Mouse (Mus musculus): Measurements from ENCODE around the gene Fcgrt. TPM values are rescaled to one million over a fixed set of nuclear protein-coding genes. Genes with fewer than 3 reads are reported as not detected.
"Not testable (repeated sequence)": the region's sequence is repeated elsewhere in the genome, so short reads cannot be mapped to it uniquely, and the experiment has no call there.

Gene Fcgrt
- total and polyA plus RNA-seq, 3 experiments, result 0.27 to 1.7 TPM; not detected in 1

DNA sequence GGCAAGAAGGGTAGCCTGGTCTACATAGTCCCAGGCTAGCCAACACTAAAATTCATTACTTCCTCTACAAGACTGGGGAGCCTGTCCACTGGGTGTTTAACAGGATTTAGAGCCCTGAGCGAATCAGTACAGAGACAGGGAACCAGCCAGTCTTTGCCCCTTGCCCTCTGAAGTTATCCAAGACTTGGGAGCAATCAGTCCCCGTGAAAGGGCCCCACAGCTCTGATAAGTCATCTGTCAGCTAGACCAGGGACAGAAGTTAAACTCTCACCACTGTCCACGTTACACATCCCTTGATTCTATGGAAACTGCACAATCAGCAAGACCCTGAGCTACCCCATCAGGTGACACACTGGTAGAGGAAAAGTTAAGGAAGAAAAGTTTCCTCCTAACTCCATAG is 8.9 kb upstream of the Fcgrt start:
- H3K27me3 ChIP-seq (ENCODE audit: control insufficient read depth in 1 of 2, insufficient read depth in 2 of 2, low read length in 2 of 2), result no peaks in the 10 kb centered on the region
- no peaks in the 10 kb centered on the region for H3K9me3 ChIP-seq (replicated peaks; ENCODE audit: insufficient read depth, low read length)
- H3K4me3 ChIP-seq (ENCODE audit: control insufficient read depth in 1 of 2, insufficient read depth in 1 of 2, low read depth in 2 of 2, low read length in 2 of 2), result no peak overlapping the region
- DNase-seq (ENCODE audit: low read depth, low spot score), result no peak
- no peak overlapping the region for H3K9ac ChIP-seq (ENCODE audit: control insufficient read depth, low read depth, low read length, poor library complexity, severe bottlenecking)
- TF ChIP-seq CHD2 (IDR thresholded peaks at IDR 0.05; ENCODE audit: low read length) (no peak), EP300 (IDR thresholded peaks at IDR 0.05; ENCODE audit: low read depth in 1 of 2, low read length in 2 of 2) (no peak), USF2 (IDR thresholded peaks at IDR 0.05; ENCODE audit: borderline replicate concordance in 1 of 2, insufficient read depth in 1 of 2, low read depth in 1 of 2, low read length in 2 of 2) (no peak), ETS1 (IDR thresholded peaks at IDR 0.05; ENCODE audit: low read depth, low read length) (no peak), TCF12 (IDR thresholded peaks at IDR 0.05; ENCODE audit: low read depth, low read length) (no peak), HCFC1 (IDR thresholded peaks at IDR 0.05; ENCODE audit: low read depth, low read length) (no peak), MAX (IDR thresholded peaks at IDR 0.05; ENCODE audit: low read length) (no peak), MXI1 (IDR thresholded peaks at IDR 0.05; ENCODE audit: low read depth, low read length) (no peak), TAL1 (IDR thresholded peaks at IDR 0.05; ENCODE audit: low read length) (no peak), ELF1 (IDR thresholded peaks at IDR 0.05; ENCODE audit: low read depth, low read length) (no peak), ZKSCAN1 (IDR thresholded peaks at IDR 0.05; ENCODE audit: low read depth, low read length) (no peak), TBP (IDR thresholded peaks at IDR 0.05; ENCODE audit: low read depth, low read length) (no peak)
- H3K36me3 ChIP-seq (ENCODE audit: control insufficient read depth in 1 of 2, insufficient read depth in 2 of 2, low read length in 2 of 2), result peaks cover 0 to 5% of the 10 kb centered on the region in 2 experiments; a peak in 2 of 4 replicates
- no peak overlapping the region for H3K27ac ChIP-seq (ENCODE audit: control insufficient read depth, low read depth, low read length)
- peaks cover 5 to 22% of the 10 kb centered on the region in 2 experiments for H3K4me1 ChIP-seq (ENCODE audit: control insufficient read depth in 1 of 2, insufficient read depth in 2 of 2, low read length in 2 of 2)
- no peaks in the 10 kb centered on the region for H3K79me2 ChIP-seq (ENCODE audit: control insufficient read depth, insufficient read depth, low read length, poor library complexity)

GRCm38 (mm10) chr7:45111940-45112339 is 8.3 kb upstream of the Fcgrt start:
- no peaks in the 10 kb centered on the region for H3K27me3 ChIP-seq (ENCODE audit: control insufficient read depth in 1 of 2, insufficient read depth in 2 of 2, low read length in 2 of 2)
- H3K9ac ChIP-seq (ENCODE audit: control insufficient read depth, low read depth, low read length, poor library complexity, severe bottlenecking), result no peak overlapping the region
- peaks cover 0 to 5% of the 10 kb centered on the region in 2 experiments; a peak in 2 of 4 replicates for H3K36me3 ChIP-seq (ENCODE audit: control insufficient read depth in 1 of 2, insufficient read depth in 2 of 2, low read length in 2 of 2)
- no peaks in the 10 kb centered on the region for H3K79me2 ChIP-seq (ENCODE audit: control insufficient read depth, insufficient read depth, low read length, poor library complexity)
- DNase-seq (ENCODE audit: low read depth, low spot score), result no peak
- H3K4me3 ChIP-seq (ENCODE audit: control insufficient read depth in 1 of 2, insufficient read depth in 1 of 2, low read depth in 2 of 2, low read length in 2 of 2), result no peak overlapping the region
- no peak overlapping the region for H3K27ac ChIP-seq (ENCODE audit: control insufficient read depth, low read depth, low read length)
- no peak for TF ChIP-seq ZKSCAN1 (IDR thresholded peaks at IDR 0.05; ENCODE audit: low read depth, low read length)
- no peak for TF ChIP-seq GATA1 (IDR thresholded peaks at IDR 0.05; ENCODE audit: low read depth, low read length)
- no peak for TF ChIP-seq JUND (IDR thresholded peaks at IDR 0.05; ENCODE audit: low read depth, low read length)
- no peak for TF ChIP-seq RCOR1 (IDR thresholded peaks at IDR 0.05; ENCODE audit: low read depth, low read length)
- TF ChIP-seq UBTF (IDR thresholded peaks at IDR 0.05; ENCODE audit: borderline replicate concordance, insufficient read depth, low read depth, low read length), result no peak
- no peak for TF ChIP-seq USF1 (IDR thresholded peaks at IDR 0.05; ENCODE audit: low read depth, low read length)
- no peak for TF ChIP-seq SMC3 (IDR thresholded peaks at IDR 0.05; ENCODE audit: low read depth, low read length)
- TF ChIP-seq ETS1 (IDR thresholded peaks at IDR 0.05; ENCODE audit: low read depth, low read length), result no peak
- TF ChIP-seq RAD21 (IDR thresholded peaks at IDR 0.05; ENCODE audit: low read depth, low read length), result no peak
- no peak for TF ChIP-seq NELFE (IDR thresholded peaks at IDR 0.05; ENCODE audit: low read depth, low read length)
- TF ChIP-seq BHLHE40 (IDR thresholded peaks at IDR 0.05; ENCODE audit: borderline replicate concordance, low read depth, low read length), result no peak
- TF ChIP-seq MYC (IDR thresholded peaks at IDR 0.05; ENCODE audit: low read depth, low read length), result no peak
- H3K9me3 ChIP-seq (replicated peaks; ENCODE audit: insufficient read depth, low read length), result no peaks in the 10 kb centered on the region
- H3K4me1 ChIP-seq (ENCODE audit: control insufficient read depth in 1 of 2, insufficient read depth in 2 of 2, low read length in 2 of 2), result peaks cover 5 to 26% of the 10 kb centered on the region in 2 experiments

GRCm38 (mm10) chr7:45110089-45110488 is 6.4 kb upstream of the Fcgrt start:
- H3K27me3 ChIP-seq (ENCODE audit: control insufficient read depth in 1 of 2, insufficient read depth in 2 of 2, low read length in 2 of 2); H3K79me2 ChIP-seq (ENCODE audit: control insufficient read depth, insufficient read depth, low read length, poor library complexity); H3K36me3 ChIP-seq (ENCODE audit: control insufficient read depth in 1 of 2, insufficient read depth in 2 of 2, low read length in 2 of 2); H3K27ac ChIP-seq (ENCODE audit: control insufficient read depth, low read depth, low read length); H3K9ac ChIP-seq (ENCODE audit: control insufficient read depth, low read depth, low read length, poor library complexity, severe bottlenecking); H3K9me3 ChIP-seq (replicated peaks; ENCODE audit: insufficient read depth, low read length); H3K4me3 ChIP-seq (ENCODE audit: control insufficient read depth in 1 of 2, insufficient read depth in 1 of 2, low read depth in 2 of 2, low read length in 2 of 2); DNase-seq (ENCODE audit: low read depth, low spot score): not testable (repeated sequence)
- H3K4me1 ChIP-seq (ENCODE audit: control insufficient read depth in 1 of 2, insufficient read depth in 2 of 2, low read length in 2 of 2), result peaks cover 5 to 26% of the 10 kb centered on the region in 2 experiments
